Mouse (Mus musculus): ENCODE data around the gene Tssk1. TPM values are rescaled to one million over a fixed set of nuclear protein-coding genes. Genes with fewer than 3 reads are reported as not detected.

The Tssk1 gene
- total RNA-seq, 1 experiment: not detected

GRCm38 (mm10) chr16:17943466-17943865, 49.4 kb downstream of the Tssk1 start:
- TF ChIP-seq CHD2 (IDR thresholded peaks at IDR 0.05; ENCODE audit: low read depth, low read length) (no peak), ZNF384 (IDR thresholded peaks at IDR 0.05; ENCODE audit: low read depth, low read length) (no peak), HCFC1 (IDR thresholded peaks at IDR 0.05; ENCODE audit: borderline replicate concordance, insufficient read depth, low read length) (no peak), MAFK (IDR thresholded peaks at IDR 0.05; ENCODE audit: insufficient read depth, low read depth, low read length) (no peak), ZC3H11A (IDR thresholded peaks at IDR 0.05; ENCODE audit: borderline replicate concordance, low read depth, low read length) (no peak)
- no peak overlapping the region for H3K9ac ChIP-seq (ENCODE audit: insufficient read depth, low read depth, low read length, poor library complexity, severe bottlenecking)
- in situ Hi-C loops (cut with MboI; ENCODE audit: low sequenced_read_pairs in 2 of 2, unreplicated experiment in 2 of 2): no loop called here
- no peaks in the 10 kb centered on the region for H3K9me3 ChIP-seq (ENCODE audit: control insufficient read depth, insufficient read depth, low read depth, low read length)
- H3K4me3 ChIP-seq (ENCODE audit: insufficient read depth in 1 of 2, low read depth in 1 of 2, low read length in 2 of 2, poor library complexity in 1 of 2, severe bottlenecking in 1 of 2): no peak overlapping the region
- DNase-seq (ENCODE audit: low read depth, low spot score): no peak
- H3K27ac ChIP-seq (ENCODE audit: insufficient read depth, low read depth, low read length, poor library complexity, severe bottlenecking): no peak overlapping the region
- H3K4me1 ChIP-seq (ENCODE audit: control insufficient read depth in 2 of 2, insufficient read depth in 2 of 2, low read length in 2 of 2, poor library complexity in 1 of 2): peaks cover 0 to 3% of the 10 kb centered on the region in 2 experiments; a peak in 1 of 4 replicates
- H3K36me3 ChIP-seq (ENCODE audit: control insufficient read depth, insufficient read depth, low read length, poor library complexity, severe bottlenecking): no peaks in the 10 kb centered on the region

- Histone ChIP-seq H3K4me3 (ENCODE audit: insufficient read depth in 1 of 2, low read depth in 1 of 2, low read length in 2 of 2, poor library complexity in 1 of 2, severe bottlenecking in 1 of 2) (no peak overlapping the region), H3K4me1 (ENCODE audit: control insufficient read depth in 2 of 2, insufficient read depth in 2 of 2, low read length in 2 of 2, poor library complexity in 1 of 2) (peaks cover 0 to 2% of the 10 kb centered on the region in 2 experiments; a peak in 1 of 4 replicates), H3K27ac (ENCODE audit: insufficient read depth, low read depth, low read length, poor library complexity, severe bottlenecking) (no peak overlapping the region), H3K36me3 (ENCODE audit: control insufficient read depth, insufficient read depth, low read length, poor library complexity, severe bottlenecking) (no peaks in the 10 kb centered on the region), H3K9ac (ENCODE audit: insufficient read depth, low read depth, low read length, poor library complexity, severe bottlenecking) (no peak overlapping the region), H3K9me3 (ENCODE audit: control insufficient read depth, insufficient read depth, low read depth, low read length) (no peaks in the 10 kb centered on the region)
- no peak for DNase-seq (ENCODE audit: low read depth, low spot score)
- TF ChIP-seq ZNF384 (IDR thresholded peaks at IDR 0.05; ENCODE audit: low read depth, low read length) (no peak), HCFC1 (IDR thresholded peaks at IDR 0.05; ENCODE audit: borderline replicate concordance, insufficient read depth, low read length) (no peak), CHD2 (IDR thresholded peaks at IDR 0.05; ENCODE audit: low read depth, low read length) (no peak), MAFK (IDR thresholded peaks at IDR 0.05; ENCODE audit: insufficient read depth, low read depth, low read length) (no peak), ZC3H11A (IDR thresholded peaks at IDR 0.05; ENCODE audit: borderline replicate concordance, low read depth, low read length) (no peak)
- in situ Hi-C loops (cut with MboI; ENCODE audit: low sequenced_read_pairs in 2 of 2, unreplicated experiment in 2 of 2): no loop called here
These were observed 51.2 kb downstream of the Tssk1 start for GRCm38 (mm10) chr16:17945081-17945831.

Other genes starting within 250 kb of the Tssk1 start
- gene Ccdc74a, start 247.8 kb upstream of the Tssk1 start, total RNA-seq (2012; rRNA removed): 2.3 and 4.5 TPM in 2 replicates
- gene Med15, start 161.3 kb upstream of the Tssk1 start, total RNA-seq (2012; rRNA removed): 32.7 and 36.6 TPM in 2 replicates
- gene Klhl22, start 134.6 kb upstream of the Tssk1 start, total RNA-seq (2012; rRNA removed): 48.5 and 64.7 TPM in 2 replicates
- 7.2 and 8.1 TPM in 2 replicates for gene Scarf2, start 96.9 kb upstream of the Tssk1 start, total RNA-seq (2012; rRNA removed)
- 0.16 TPM in 1 of 2 replicates, not detected in the other for gene B830017H08Rik, start 61.1 kb upstream of the Tssk1 start, total RNA-seq (2012; rRNA removed)
- 2.4 and 3.5 TPM in 2 replicates for gene Car15, start 55.9 kb upstream of the Tssk1 start, total RNA-seq (2012; rRNA removed)
- gene Gm20518, start 2.6 kb upstream of the Tssk1 start, total RNA-seq (2012; rRNA removed): 0.22 and 1.5 TPM in 2 replicates
- gene Dgcr2, start 4.3 kb downstream of the Tssk1 start, total RNA-seq (2012; rRNA removed): 78.0 and 112 TPM in 2 replicates
- 0.16 and 0.18 TPM in 2 replicates for gene Tssk2, start 4.4 kb downstream of the Tssk1 start, total RNA-seq (2012; rRNA removed)
- gene Ess2, start 17.1 kb downstream of the Tssk1 start, total RNA-seq (2012; rRNA removed): 27.2 and 30.2 TPM in 2 replicates
- 0.85 and 1.2 TPM in 2 replicates for gene Gsc2, start 20.8 kb downstream of the Tssk1 start, total RNA-seq (2012; rRNA removed)
- 97.9 and 111 TPM in 2 replicates for gene Slc25a1, start 34.0 kb downstream of the Tssk1 start, total RNA-seq (2012; rRNA removed)
- not detected in 2 replicates for gene Vpreb2, start 86.2 kb downstream of the Tssk1 start, total RNA-seq (2012; rRNA removed)
- 23.8 and 30.9 TPM in 2 replicates for gene Dgcr6, start 158.6 kb downstream of the Tssk1 start, total RNA-seq (2012; rRNA removed)
- gene Prodh, start 196.0 kb downstream of the Tssk1 start, total RNA-seq (2012; rRNA removed): 39.6 and 73.6 TPM in 2 replicates
- 0.22 and 0.48 TPM in 2 replicates for gene Rtn4r, start 233.4 kb downstream of the Tssk1 start, total RNA-seq (2012; rRNA removed)

Measured in ES-E14 (cell line).